Mouse (Mus musculus) cerebellum, postnatal 36 days (tissue): ENCODE measurements at regions not wholly inside any gene's neighbourhood (a gene's known extent, or its start where the extent isn't known, plus 50 kb on each side); places are given as distances from the start of the nearest gene placed in this dataset.

ENCODE experiments used
- DNase-seq, 2 experiments: peaks; one replicate each; pipeline ENCODE4 v3.0.0; 2021 to 2022; ENCODE audit warnings: mixed read lengths in 2 of 2

- no peak for DNase-seq
Measured at GRCm38 (mm10) chr2:138123331-138123730, 133.0 kb upstream of the Btbd3 start.

- no peak for DNase-seq
Measured at GRCm38 (mm10) chr2:138120868-138121267, 135.5 kb upstream of the Btbd3 start.

- DNase-seq, result no peak
Measured at GRCm38 (mm10) chr2:138120131-138120530, 136.2 kb upstream of the Btbd3 start.

GRCm38 (mm10) chr2:138099777-138100176, 156.6 kb upstream of the Btbd3 start:
- DNase-seq, result no peak

GRCm38 (mm10) chr2:138085390-138085789, 171.0 kb upstream of the Btbd3 start:
- peak; percentile 8 to 29 for DNase-seq

- DNase-seq, result no peak
Measured at GRCm38 (mm10) chr2:138084564-138085283, 171.6 kb upstream of the Btbd3 start.

GRCm38 (mm10) chr2:138074020-138074613, 182.2 kb upstream of the Btbd3 start:
- peak in 1 of 2 experiments; percentile 7 for DNase-seq

GRCm38 (mm10) chr2:138072165-138072728, 184.1 kb upstream of the Btbd3 start:
- DNase-seq, result no peak

GRCm38 (mm10) chr2:138053081-138053480, 203.3 kb upstream of the Btbd3 start:
- DNase-seq, result no peak

GRCm38 (mm10) chr2:138048341-138048740, 208.0 kb upstream of the Btbd3 start:
- no peak for DNase-seq

GRCm38 (mm10) chr2:138047781-138048201, 208.6 kb upstream of the Btbd3 start:
- peak; percentile 98 to 99 for DNase-seq

- DNase-seq, result no peak
Measured at GRCm38 (mm10) chr2:138047361-138047760, 209.0 kb upstream of the Btbd3 start.

- DNase-seq, result peak in 1 of 2 experiments; percentile 34
Measured at GRCm38 (mm10) chr2:138046918-138047317, 209.4 kb upstream of the Btbd3 start.

- DNase-seq, result no peak
Measured at GRCm38 (mm10) chr2:138045933-138046642, 210.3 kb upstream of the Btbd3 start.

GRCm38 (mm10) chr2:138040706-138041105, 215.7 kb upstream of the Btbd3 start:
- no peak for DNase-seq

- DNase-seq, result no peak
Measured at GRCm38 (mm10) chr2:138040302-138040701, 216.1 kb upstream of the Btbd3 start.

- no peak for DNase-seq
Measured at GRCm38 (mm10) chr2:138034123-138034736, 222.1 kb upstream of the Btbd3 start.

- DNase-seq, result peak; percentile 85 to 90
Measured at GRCm38 (mm10) chr2:138033379-138034122, 222.8 kb upstream of the Btbd3 start.

- no peak for DNase-seq
Measured at GRCm38 (mm10) chr2:138027411-138027810, 229.0 kb upstream of the Btbd3 start.

GRCm38 (mm10) chr2:138023558-138023957, 232.8 kb upstream of the Btbd3 start:
- peak; percentile 36 to 43 for DNase-seq

- no peak for DNase-seq
Measured at GRCm38 (mm10) chr2:137981766-137982165, 274.6 kb upstream of the Btbd3 start.

- DNase-seq, result peak; percentile 9 to 27
Measured at GRCm38 (mm10) chr2:137977767-137978166, 278.6 kb upstream of the Btbd3 start.
